21 mouse cellular contexts compared by ENCODE assay signal in genomic region chr17:50373496-50374141, GRCm38 (mm10).
DNase-seq lines count a peak whose midpoint lies in the region; ATAC-seq lines count a peak whose summit lies in the region.
"Had no signal": no experiment of that assay in that cellular context is flagged by ENCODE, and none has a peak within 500 bp of the region (broad histone marks: within the 10 kb centered on the region; RNA-seq: fewer than 3 reads in every experiment).

No protein-coding gene starts in this region.

- no peak for DNase-seq in cerebellum, adult 11 months
- peak; percentile 81 for DNase-seq in heart, adult 11 months
- no peak for DNase-seq in heart, postnatal 10 days
- DNase-seq in cerebellum, postnatal 10 days: peak; percentile 58 to 64
- peak; percentile 22 to 45 for DNase-seq in cerebellum, postnatal 36 days
- DNase-seq in gastrocnemius, postnatal 10 days: no peak
- DNase-seq in right cerebral cortex, postnatal 25 days: no peak
- DNase-seq: adrenal gland, adult 8-10 months; adrenal gland, postnatal 25 days; gastrocnemius, postnatal 14 days; heart, adult 18-20 months; heart, postnatal 14 days; heart, postnatal 4 days; kidney, adult 18-20 months; kidney, adult 9 months had no signal

- intact Hi-C loops in heart, postnatal 10 days (cut with DNase I): no loop called here

- ATAC-seq in cerebellum, adult (ENCODE audit: insufficient number of reproducible peaks, low FRiP score, low TSS enrichment): peak; percentile 53; the same call in 1 of the 2 replicates
- ATAC-seq: activated CD4-positive, CD25-positive, alpha-beta regulatory T cell, adult 4 months; forebrain, embryonic 16.5 days; hindbrain, postnatal 0 days; inflammation-experienced regulatory T-cells, adult 6 months; intestine, embryonic 16.5 days had no signal

Comparison
In these comparisons a context has a peak if more than half of its experiments do, and no peak if none do; other contexts are left out.
1. DNase-seq: peak in heart, adult 11 months (single experiment), cerebellum, postnatal 10 days (2 of 2) and cerebellum, postnatal 36 days (2 of 2); none in cerebellum, adult 11 months (single experiment), heart, postnatal 10 days (0 of 2), gastrocnemius, postnatal 10 days (single experiment) and right cerebral cortex, postnatal 25 days (single experiment).